Mouse (Mus musculus): ENCODE measurements at regions not wholly inside any gene's neighbourhood (a gene's known extent, or its start where the extent isn't known, plus 50 kb on each side); places are given as distances from the start of the nearest gene placed in this dataset.

GRCm38 (mm10) chr1:92772784-92773113 is 58.7 kb upstream of the Gpc1 start:
- no peak for TF ChIP-seq GATA1 (IDR thresholded peaks at IDR 0.05; ENCODE audit: low read length)
- no peak for TF ChIP-seq TAL1 (IDR thresholded peaks at IDR 0.05; ENCODE audit: low read length)
